Mouse (Mus musculus): Measurements from ENCODE around the gene Ppt1.

DNA sequence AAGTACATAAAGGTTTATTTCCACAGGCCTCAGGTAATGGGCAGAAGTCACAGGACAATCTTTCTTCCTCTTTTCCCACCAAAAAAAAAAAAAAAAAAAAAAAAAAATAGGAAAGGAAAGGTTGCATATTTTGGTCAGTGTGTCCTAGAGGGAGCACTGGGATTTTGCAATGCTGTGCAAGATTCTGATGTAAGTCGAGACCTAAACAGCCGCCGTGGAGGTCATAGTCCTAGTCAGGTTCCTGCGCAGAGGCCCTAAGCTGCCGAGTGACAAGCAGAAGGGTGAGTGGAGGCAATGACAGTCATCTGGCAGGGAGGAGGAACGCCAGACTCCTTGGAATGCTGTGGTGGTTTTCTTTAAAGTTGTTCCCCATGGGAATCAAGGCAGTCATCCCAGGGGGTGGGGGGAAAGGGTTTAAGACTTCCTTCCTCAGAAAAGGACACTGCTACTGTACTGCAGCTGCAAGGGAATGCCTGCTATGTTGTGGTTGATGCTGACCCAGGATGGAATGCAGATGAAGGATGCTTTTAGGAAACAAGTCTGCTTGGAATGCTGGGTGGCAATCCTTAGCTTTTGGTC is 23.1 kb downstream of the Ppt1 start:
- TF ChIP-seq POLR2A (IDR thresholded peaks at IDR 0.05; ENCODE audit: borderline replicate concordance, low read depth, low read length) (no peak), CTCF (IDR thresholded peaks at IDR 0.05; ENCODE audit: low read depth, low read length) (no peak)
